Mouse (Mus musculus) neural tube, embryonic 14.5 days (tissue): ENCODE data around the gene Gm4553. TPM values are rescaled to one million over a fixed set of nuclear protein-coding genes. Genes with fewer than 3 reads are reported as not detected.
"Not testable (repeated sequence)": the region's sequence is repeated elsewhere in the genome, so short reads cannot be mapped to it uniquely, and the experiment has no call there.

ENCODE experiments used
- ATAC-seq: fragments of 200-750 bp; cut with Nextera tagmentation; 2 replicates; pipeline ENCODE4 v1.8.0; 2017; ENCODE audit warnings: low read depth, mild to moderate bottlenecking, moderate TSS enrichment, moderate library complexity
- H3K27ac ChIP-seq: fragments of 300-500 bp; sonication (generic); 2 replicates; pipeline ENCODE4 v1.5.1; 2014; ENCODE audit warnings: low read depth, mild to moderate bottlenecking, control low read depth, low read length, moderate library complexity, mixed read lengths
- H3K27me3 ChIP-seq: fragments of 300-500 bp; sonication (generic); 2 replicates; pipeline ENCODE4 v1.6.1; 2014; ENCODE audit warnings: low read length; ENCODE audit not compliant: control insufficient read depth, insufficient read depth
- H3K36me3 ChIP-seq: fragments of 300-500 bp; sonication (generic); 2 replicates; pipeline ENCODE4 v1.6.1; 2014; ENCODE audit warnings: low read length, mixed read lengths; ENCODE audit not compliant: control insufficient read depth, insufficient read depth
- H3K4me1 ChIP-seq: fragments of 300-500 bp; sonication (generic); 2 replicates; pipeline ENCODE4 v1.6.1; 2014; ENCODE audit warnings: low read length; ENCODE audit not compliant: control insufficient read depth, insufficient read depth
- H3K4me2 ChIP-seq: fragments of 300-500 bp; sonication (generic); 2 replicates; pipeline ENCODE4 v1.6.1; 2014; ENCODE audit warnings: mild to moderate bottlenecking, low read depth, low read length, control low read depth
- H3K4me3 ChIP-seq: fragments of 300-500 bp; sonication (generic); 2 replicates; pipeline ENCODE4 v1.5.1; 2014; ENCODE audit warnings: low read depth, low read length, control low read depth, mixed read lengths
- H3K9ac ChIP-seq: fragments of 300-500 bp; sonication (generic); replicated peaks from 2 replicates; pipeline ENCODE4 v1.6.1; 2014; ENCODE audit warnings: low read depth, mild to moderate bottlenecking, control low read depth, low read length, mixed read lengths
- H3K9me3 ChIP-seq: fragments of 300-500 bp; sonication (generic); 2 replicates; pipeline ENCODE4 v1.6.1; 2016; ENCODE audit warnings: low read length; ENCODE audit not compliant: control insufficient read depth
- WGBS: fragments of 180-500 bp; shearing (Covaris S2); extraction: QIAGEN DNeasy Blood & Tissue Kit; methylation state at CpG from one replicate; pipeline ENCODE4 v1.1.7; 2014; 5-methylcytosine and 5-hydroxymethylcytosine counted together
- polyA plus RNA-seq: library from polyadenylated mRNA; unstranded; fragments of >200 nt; fragmentation: Nextera tagmentation; extraction: Ambion mirVana; gene quantifications from 2 replicates; pipeline ENCODE4 v1.2.1, GENCODE M21; 2014

The Gm4553 gene
- 0.40 TPM in 1 of 2 replicates, not detected in the other for polyA plus RNA-seq

- H3K36me3 ChIP-seq, H3K9ac ChIP-seq, H3K4me2 ChIP-seq, ATAC-seq, H3K27me3 ChIP-seq, H3K9me3 ChIP-seq, H3K4me3 ChIP-seq, H3K4me1 ChIP-seq, H3K27ac ChIP-seq: not testable (repeated sequence)
Measured at GRCm38 (mm10) chr7:142165639-142166038, at the start of gene Gm4553. Gene Gm4553 (minus strand): TSS chr7:142165739.

GRCm38 (mm10) chr7:142212136-142212535 is 46.6 kb upstream of the Gm4553 start:
- not testable (repeated sequence) for H3K36me3 ChIP-seq, H3K9me3 ChIP-seq, H3K4me2 ChIP-seq, H3K27ac ChIP-seq, H3K4me3 ChIP-seq, H3K9ac ChIP-seq, H3K4me1 ChIP-seq, ATAC-seq, H3K27me3 ChIP-seq
- WGBS = 68% methylated on average over 1 of the region's 1 CpGs

- no peaks in the 10 kb centered on the region for H3K9me3 ChIP-seq
- no peak within 1 kb of the TSS for H3K27ac ChIP-seq
- no peaks in the 10 kb centered on the region for H3K4me1 ChIP-seq
- H3K9ac ChIP-seq = no peak within 1 kb of the TSS
- no peak for ATAC-seq
- no peak within 1 kb of the TSS for H3K4me2 ChIP-seq
- H3K36me3 ChIP-seq = no peaks in the 10 kb centered on the region
- WGBS = 79% methylated on average over 1 of the region's 1 CpGs
- no peak within 1 kb of the TSS for H3K4me3 ChIP-seq
- no peaks in the 10 kb centered on the region for H3K27me3 ChIP-seq
Measured at GRCm38 (mm10) chr7:142211559-142211958, 46.0 kb upstream of the Gm4553 start, which contains the start of gene Gm7579. Gene Gm7579 (plus strand): TSS chr7:142211859.

- H3K36me3 ChIP-seq, H3K4me2 ChIP-seq, H3K27ac ChIP-seq, H3K9ac ChIP-seq, H3K4me3 ChIP-seq, ATAC-seq, H3K27me3 ChIP-seq, H3K4me1 ChIP-seq, H3K9me3 ChIP-seq: not testable (repeated sequence)
- WGBS = 80% methylated on average over 5 of the region's 5 CpGs
Measured at GRCm38 (mm10) chr7:142206891-142207290, 41.4 kb upstream of the Gm4553 start.

GRCm38 (mm10) chr7:142205488-142205887 is 39.9 kb upstream of the Gm4553 start:
- no peak for ATAC-seq
- Histone ChIP-seq H3K9me3 (no peaks in the 10 kb centered on the region), H3K4me1 (no peaks in the 10 kb centered on the region), H3K36me3 (no peaks in the 10 kb centered on the region), H3K4me3 (no peak overlapping the region), H3K27ac (no peak overlapping the region), H3K4me2 (no peak overlapping the region), H3K27me3 (no peaks in the 10 kb centered on the region), H3K9ac (no peak overlapping the region)

- Histone ChIP-seq H3K9me3 (no peaks in the 10 kb centered on the region), H3K4me2 (no peak within 1 kb of the TSS), H3K36me3 (no peaks in the 10 kb centered on the region), H3K27me3 (no peaks in the 10 kb centered on the region), H3K4me1 (no peaks in the 10 kb centered on the region), H3K9ac (no peak within 1 kb of the TSS), H3K4me3 (no peak within 1 kb of the TSS), H3K27ac (no peak within 1 kb of the TSS)
- no peak for ATAC-seq
- 86% methylated on average over 1 of the region's 1 CpGs for WGBS
Measured at GRCm38 (mm10) chr7:142201064-142201463, 35.5 kb upstream of the Gm4553 start, which contains the start of gene Krtap5-3. Gene Krtap5-3 (plus strand): TSS chr7:142201364.

- 82% methylated on average over 2 of the region's 2 CpGs for whole genome bisulfite sequencing
- H3K9me3 ChIP-seq = no peaks in the 10 kb centered on the region
- no peaks in the 10 kb centered on the region for H3K36me3 ChIP-seq
- ATAC-seq = no peak
- H3K4me1 ChIP-seq = no peaks in the 10 kb centered on the region
- H3K4me3 ChIP-seq = no peak overlapping the region
- H3K27me3 ChIP-seq = no peaks in the 10 kb centered on the region
- H3K9ac ChIP-seq = no peak overlapping the region
- H3K4me2 ChIP-seq = no peak overlapping the region
- no peak overlapping the region for H3K27ac ChIP-seq
Measured at GRCm38 (mm10) chr7:142198748-142199147, 33.2 kb upstream of the Gm4553 start.

GRCm38 (mm10) chr7:142190289-142190688 is 24.8 kb upstream of the Gm4553 start, which contains the start of gene Gm10153:
Gene Gm10153 (minus strand): TSS chr7:142190389.
- no peaks in the 10 kb centered on the region for H3K4me1 ChIP-seq
- H3K36me3 ChIP-seq = no peaks in the 10 kb centered on the region
- no peak within 1 kb of the TSS for H3K4me2 ChIP-seq
- no peak for ATAC-seq
- no peak within 1 kb of the TSS for H3K27ac ChIP-seq
- 48% methylated on average over 2 of the region's 2 CpGs for WGBS
- no peak within 1 kb of the TSS for H3K9ac ChIP-seq
- no peaks in the 10 kb centered on the region for H3K9me3 ChIP-seq
- H3K4me3 ChIP-seq = no peak within 1 kb of the TSS
- no peaks in the 10 kb centered on the region for H3K27me3 ChIP-seq

GRCm38 (mm10) chr7:142188156-142188555 is 22.6 kb upstream of the Gm4553 start:
- Histone ChIP-seq H3K27ac (no peak overlapping the region), H3K9ac (no peak overlapping the region), H3K27me3 (no peaks in the 10 kb centered on the region), H3K36me3 (no peaks in the 10 kb centered on the region), H3K4me2 (no peak overlapping the region), H3K9me3 (no peaks in the 10 kb centered on the region), H3K4me1 (no peaks in the 10 kb centered on the region), H3K4me3 (no peak overlapping the region)
- WGBS = 75% methylated on average over 2 of the region's 2 CpGs
- ATAC-seq = no peak
